Mouse (Mus musculus) gastrocnemius, adult 18-20 months (tissue): ENCODE measurements around the gene Mobp. TPM values are rescaled to one million over a fixed set of nuclear protein-coding genes. Genes with fewer than 3 reads are reported as not detected.

Source experiments
- DNase-seq: peaks from one replicate; pipeline ENCODE4 v3.0.0; 2021; ENCODE audit warnings: low spot score
- total RNA-seq, 2 experiments: library from RNA; stranded (reverse); gene quantifications; 2 replicates each; pipeline ENCODE4 v1.2.3; 2021

Gene Mobp
- total RNA-seq, 2 experiments from 2014 or later: not detected

GRCm38 (mm10) chr9:120210068-120210467, 60.6 kb downstream of the Mobp start:
- DNase-seq: no peak

- DNase-seq: no peak
Observed at GRCm38 (mm10) chr9:120210865-120211264, 61.4 kb downstream of the Mobp start.

GRCm38 (mm10) chr9:120212936-120213335, 63.4 kb downstream of the Mobp start:
- no peak for DNase-seq

GRCm38 (mm10) chr9:120214978-120215495, 65.5 kb downstream of the Mobp start:
- DNase-seq: no peak

- no peak for DNase-seq
Observed at GRCm38 (mm10) chr9:120219411-120219810, 69.9 kb downstream of the Mobp start.

Other genes with a start within 250 kb of the Mobp start
- gene Gorasp1, start 212.1 kb upstream of the Mobp start, total RNA-seq: 10 to 100 TPM; 21.0 to 21.6 TPM
- not detected for gene Ttc21a, start 212.1 kb upstream of the Mobp start, total RNA-seq
- gene Csrnp1, start 165.0 kb upstream of the Mobp start, total RNA-seq: 10 to 100 TPM; 11.4 to 27.0 TPM
- gene Xirp1, start 126.1 kb upstream of the Mobp start, total RNA-seq: 100 to 1,000 TPM in 1 of 2 experiments, 10 to 100 TPM in 1; 81.3 to 590 TPM
- gene Cx3cr1, start 79.8 kb upstream of the Mobp start, total RNA-seq: under 1 TPM in 1 of 2 experiments, not detected in 1; 0.21 TPM
- not detected for gene Ccr8, start 57.6 kb upstream of the Mobp start, total RNA-seq
- 10 to 100 TPM; 11.6 to 11.7 TPM for gene Slc25a38, start 39.3 kb upstream of the Mobp start, total RNA-seq
- gene Rpsa, start 22.0 kb upstream of the Mobp start, total RNA-seq: 100 to 1,000 TPM; 401 to 460 TPM
- 1 to 10 TPM in 1 of 2 experiments, under 1 TPM in 1; 1.00 to 1.3 TPM for gene Myrip, start 151.8 kb downstream of the Mobp start, total RNA-seq